Mouse (Mus musculus): Measurements from ENCODE around the gene Olfr1028.

- TF ChIP-seq CTCF (IDR thresholded peaks at IDR 0.05; ENCODE audit: borderline replicate concordance, insufficient read depth, low read length): no peak
- no peak for TF ChIP-seq POLR2A (IDR thresholded peaks at IDR 0.05; ENCODE audit: low read depth, low read length)
These were observed 35.3 kb upstream of the Olfr1028 start, which contains the start of gene Olfr1025-ps1 for GRCm38 (mm10) chr2:85914893-85915292.
